Mouse (Mus musculus) thymus, postnatal 14 days (tissue): ENCODE results near the gene Rhoa.
A peak's percentile ranks its signal among the peaks of the same experiment; 100 is the strongest.
"Not testable (repeated sequence)": the region's sequence is repeated elsewhere in the genome, so short reads cannot be mapped to it uniquely, and the experiment has no call there.

Experiments
- DNase-seq: peaks from one replicate; pipeline ENCODE4 v3.0.0; 2021

Rhoa gene

GRCm38 (mm10) chr9:108305629-108306520 is at the start of gene Rhoa, which contains the start of gene Tcta:
Gene Rhoa, plus strand, starts transcription at chr9:108306129.
Gene Tcta, minus strand, starts transcription at chr9:108306160.
- DNase-seq, result peak; percentile 98

DNA sequence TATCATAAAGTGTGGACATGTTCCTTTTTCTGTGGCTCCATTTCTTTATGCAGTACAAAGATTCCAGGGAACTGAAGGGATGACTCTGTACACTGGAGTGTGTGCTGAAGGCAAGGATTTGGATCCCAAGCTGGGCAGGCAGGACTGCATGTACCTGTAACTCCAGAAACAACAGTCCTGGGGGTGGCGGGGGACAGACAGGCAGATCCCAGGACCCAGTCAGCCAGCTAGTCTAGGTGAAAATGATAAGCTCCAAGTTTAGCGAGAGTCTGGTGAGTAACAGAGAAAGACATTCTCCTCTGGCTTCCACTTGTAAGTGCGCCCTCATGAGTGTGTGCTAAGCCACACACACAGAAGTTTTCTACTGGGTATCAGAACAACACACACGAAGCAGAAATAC is 45.4 kb upstream of the Rhoa start:
- no peak for DNase-seq

DNA sequence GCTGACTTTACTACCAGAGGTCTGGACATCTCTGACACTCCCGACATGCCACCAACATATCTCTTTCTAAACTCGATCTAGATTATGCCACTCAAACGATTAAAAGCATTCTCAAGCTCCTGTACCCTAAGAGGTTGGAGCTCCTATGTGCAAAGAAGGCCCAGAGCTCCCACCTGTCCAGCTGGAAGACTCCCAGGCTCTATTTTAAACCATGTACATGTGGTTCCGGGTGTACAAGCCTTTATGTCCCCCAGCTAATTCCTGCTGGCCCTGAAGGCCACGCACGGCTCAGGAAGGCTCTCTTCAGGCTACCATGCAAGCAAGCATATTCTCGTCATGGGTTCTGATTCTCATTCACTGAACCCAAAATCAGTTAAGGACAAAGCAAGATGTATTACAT is 44.1 kb upstream of the Rhoa start:
- DNase-seq, result no peak

GRCm38 (mm10) chr9:108262494-108263049 is 43.4 kb upstream of the Rhoa start:
- no peak for DNase-seq

DNA sequence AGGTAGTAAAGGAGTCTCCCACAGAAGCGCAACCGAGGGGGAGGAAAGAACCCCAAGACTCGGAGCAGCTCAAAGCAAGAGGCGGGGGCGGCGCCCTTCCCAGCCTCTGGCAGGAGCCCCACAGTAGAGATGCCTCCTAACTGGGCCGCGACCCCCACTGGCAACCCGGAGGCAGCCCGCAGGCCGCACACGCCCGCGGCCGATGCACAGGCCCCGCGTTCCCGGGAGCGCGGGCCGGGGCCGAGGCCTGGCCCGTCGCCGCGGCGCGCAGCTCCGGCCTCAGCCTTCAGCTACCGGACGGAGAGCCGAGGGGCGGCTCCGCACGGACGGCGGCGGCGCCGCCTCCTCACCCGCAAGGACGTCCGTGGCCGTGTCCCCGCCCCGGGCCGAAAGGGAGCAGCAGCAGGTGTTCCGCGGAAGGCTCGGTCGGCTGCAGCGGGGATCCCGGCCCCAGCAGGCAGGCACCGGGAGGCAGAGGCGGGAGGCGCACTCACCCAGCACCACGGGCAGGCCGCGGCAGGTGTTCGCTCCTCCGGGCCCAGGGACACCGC is 42.7 kb upstream of the Rhoa start:
- peak; percentile 70 for DNase-seq

GRCm38 (mm10) chr9:108263690-108264190 is 42.2 kb upstream of the Rhoa start, which contains the start of gene Dag1:
Gene Dag1, minus strand, starts transcription at chr9:108263958.
- peak; percentile 97 for DNase-seq

DNA sequence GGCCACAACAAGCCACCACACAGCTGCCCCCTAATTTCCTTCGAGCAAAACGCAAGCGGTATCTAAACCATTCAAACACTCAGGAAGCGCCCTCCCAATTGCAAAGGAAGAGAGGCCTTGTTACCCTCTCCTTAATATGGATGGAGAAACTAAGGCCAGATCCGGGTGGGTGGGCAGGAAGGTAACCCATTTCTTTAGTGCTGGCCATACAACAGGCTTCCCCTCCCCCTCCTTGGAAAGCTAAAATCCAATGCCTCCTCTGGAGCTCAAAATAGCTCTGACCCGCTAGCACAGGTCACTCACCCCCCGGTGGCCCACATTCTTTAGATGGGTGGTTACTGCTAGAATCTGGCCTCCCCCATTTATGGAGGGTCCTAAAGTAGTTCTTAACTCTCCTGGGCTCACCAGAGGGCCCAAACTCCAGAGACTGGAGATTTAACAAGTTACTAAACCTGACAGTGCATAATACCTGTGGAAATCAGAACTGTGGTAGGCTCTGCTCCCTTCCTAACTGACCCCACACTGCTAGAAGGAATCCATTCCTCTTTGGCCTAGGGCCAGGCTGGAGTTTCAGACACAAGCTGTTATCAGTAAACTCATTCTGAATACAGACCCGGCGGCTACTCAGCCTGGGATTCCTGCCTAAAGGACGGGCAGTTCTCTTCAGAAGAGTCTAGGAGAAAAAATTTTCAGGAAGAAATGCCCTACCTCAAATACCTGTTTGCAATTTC is 41.6 kb upstream of the Rhoa start:
- DNase-seq, result no peak

DNA sequence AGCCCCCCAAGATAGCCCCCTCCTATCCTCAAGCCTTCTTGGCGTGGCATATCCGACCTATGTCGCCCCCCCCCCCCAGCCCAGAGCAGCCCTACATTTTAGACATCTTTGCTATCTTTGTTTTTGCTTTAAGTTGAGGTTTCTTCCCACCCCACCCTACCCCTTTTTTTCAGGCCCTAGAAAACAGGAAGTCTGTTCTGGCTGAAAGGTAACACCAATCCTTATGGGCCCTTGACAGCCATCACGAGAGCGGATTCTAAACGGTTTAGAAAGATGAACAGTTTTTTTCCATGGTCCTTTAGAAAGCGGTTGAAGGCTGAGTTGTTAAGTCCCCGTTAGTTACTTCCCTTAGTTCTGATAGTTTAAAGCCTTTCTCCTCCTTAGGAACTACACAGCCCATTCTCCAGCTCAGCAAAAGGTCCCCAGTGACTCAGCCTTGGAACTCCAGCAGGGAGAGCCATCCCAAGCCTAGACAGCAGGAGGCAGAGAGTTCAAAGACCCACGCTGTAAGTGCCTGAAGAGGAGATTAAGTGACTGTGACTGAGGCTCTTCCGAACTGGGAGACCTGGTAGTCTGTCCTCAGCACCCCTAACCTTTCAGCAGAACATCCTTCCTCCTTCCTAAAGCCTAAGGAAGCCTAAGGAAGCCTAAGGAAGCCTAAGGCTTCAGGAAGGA is 39.5 kb upstream of the Rhoa start:
- no peak for DNase-seq

GRCm38 (mm10) chr9:108267691-108268090 is 38.2 kb upstream of the Rhoa start:
- no peak for DNase-seq

GRCm38 (mm10) chr9:108268701-108269100 is 37.2 kb upstream of the Rhoa start:
- not testable (repeated sequence) for DNase-seq

DNA sequence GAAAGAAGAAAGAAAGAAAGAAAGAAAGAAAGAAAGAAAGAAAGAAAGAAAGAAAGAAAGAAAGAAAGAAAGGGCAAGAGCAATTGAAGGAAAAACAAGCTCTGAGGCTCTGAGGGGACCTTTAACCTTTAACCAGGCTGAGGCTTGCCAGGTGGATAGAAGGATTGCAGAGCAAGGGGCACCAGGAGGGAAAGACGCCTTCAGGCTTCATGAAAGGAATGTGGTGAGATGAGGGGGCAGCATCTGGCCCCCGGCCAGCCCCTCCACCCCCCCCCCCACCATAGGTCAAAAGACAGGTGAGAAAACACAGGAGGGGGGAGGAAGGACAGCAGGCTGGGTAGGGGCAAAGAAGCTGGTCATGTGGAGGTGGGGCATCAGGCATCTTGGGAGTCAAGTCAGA is 34.0 kb upstream of the Rhoa start:
- DNase-seq, result no peak

- no peak for DNase-seq
These were observed 33.2 kb upstream of the Rhoa start for GRCm38 (mm10) chr9:108272691-108273090.

- no peak for DNase-seq
These were observed 32.4 kb upstream of the Rhoa start for GRCm38 (mm10) chr9:108273485-108273884.

GRCm38 (mm10) chr9:108274476-108275330 is 31.2 kb upstream of the Rhoa start:
- DNase-seq, result no peak

- no peak for DNase-seq
These were observed 30.6 kb upstream of the Rhoa start for GRCm38 (mm10) chr9:108275331-108275659.

DNA sequence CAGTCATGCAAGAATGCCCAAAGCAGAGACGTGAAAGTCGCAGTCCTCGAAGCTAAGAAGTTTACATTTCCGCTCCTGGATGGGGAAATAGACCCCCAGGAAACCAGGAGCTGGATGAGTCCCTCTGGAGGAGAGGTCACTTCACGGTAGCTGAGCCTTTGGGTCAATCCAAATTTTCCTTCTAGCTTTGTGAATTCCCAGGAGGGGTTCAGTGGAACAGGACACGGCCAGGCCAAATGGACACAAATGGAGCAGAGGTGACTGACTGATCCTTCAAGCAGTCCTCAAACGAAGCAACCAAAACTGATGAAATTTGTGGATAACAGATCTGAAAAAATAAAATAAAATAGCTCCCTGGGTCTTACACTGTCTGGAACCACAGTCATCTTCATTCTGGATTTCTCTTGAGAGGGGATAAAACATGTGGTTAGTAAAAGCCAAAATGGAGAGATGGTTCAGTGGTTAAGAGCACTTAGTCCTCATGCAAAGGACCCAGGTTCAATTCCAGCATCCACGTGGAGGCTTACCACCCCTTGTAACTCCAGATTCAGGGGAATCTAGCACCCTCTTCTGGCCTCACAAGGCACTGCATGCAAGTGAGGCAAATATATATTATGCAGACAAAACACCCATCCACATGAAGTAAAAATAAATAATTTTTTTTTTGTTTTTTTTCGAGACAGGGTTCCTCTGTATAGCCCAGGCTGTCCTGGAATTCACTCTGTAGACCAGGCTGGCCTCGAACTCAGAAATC is 27.1 kb upstream of the Rhoa start:
- peak; percentile 58 for DNase-seq

DNA sequence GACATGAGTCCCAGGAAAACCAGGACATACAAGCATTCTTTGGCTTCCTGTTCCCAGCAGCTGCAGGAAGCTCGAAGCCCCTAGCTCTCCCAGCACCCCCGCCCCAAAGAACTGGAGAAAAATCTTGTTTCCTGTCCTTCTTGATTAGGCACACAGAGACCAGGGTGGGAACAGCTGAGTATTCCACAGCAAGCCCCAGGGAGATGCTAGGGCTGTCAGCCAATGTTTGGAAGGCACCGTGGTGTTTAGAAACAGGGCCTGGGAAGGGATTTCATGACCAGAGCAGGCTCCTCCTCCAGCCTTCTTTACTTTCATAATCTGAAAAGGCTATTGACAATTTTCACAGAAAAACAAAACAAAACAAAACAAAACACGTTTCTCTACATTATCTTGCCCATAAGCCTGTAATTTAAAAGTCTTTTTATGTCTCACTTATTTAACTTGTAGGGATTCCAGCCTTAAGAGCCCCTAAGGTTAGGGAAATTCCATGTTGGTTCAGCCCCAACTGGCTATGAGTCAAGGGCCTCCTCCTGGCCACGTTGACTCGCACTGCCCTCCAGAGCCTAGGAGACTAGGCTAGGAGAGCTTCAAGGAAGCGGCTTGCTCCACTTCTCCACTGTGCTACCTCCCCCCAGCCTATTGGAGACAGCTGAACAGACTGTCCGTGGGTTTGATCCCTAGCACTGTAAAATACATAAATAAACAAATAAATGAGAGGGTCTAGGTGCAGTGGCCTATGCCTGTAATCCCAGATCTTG is 25.7 kb upstream of the Rhoa start:
- no peak for DNase-seq

DNA sequence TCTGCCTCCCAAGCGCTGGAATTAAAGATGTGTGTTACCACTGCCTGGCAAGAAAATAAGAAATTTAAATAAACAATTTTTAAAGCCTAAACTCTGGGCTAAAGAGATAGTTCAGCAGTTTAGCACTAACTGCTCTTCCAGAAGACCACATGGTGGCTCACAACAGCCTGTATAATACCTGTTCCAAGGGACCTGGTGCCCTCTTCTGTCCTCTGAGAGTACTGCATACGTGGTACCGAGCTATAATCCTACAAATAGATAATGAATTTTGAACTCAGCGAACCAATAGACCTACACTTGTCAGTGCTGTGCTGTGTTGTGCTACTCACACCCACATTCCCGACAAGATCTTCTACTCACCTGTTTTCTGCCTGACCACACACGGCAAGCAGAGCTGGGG is 21.5 kb upstream of the Rhoa start:
- DNase-seq, result peak; percentile 78

GRCm38 (mm10) chr9:108287526-108288238 is 18.2 kb upstream of the Rhoa start:
- DNase-seq, result not testable (repeated sequence)
